Mouse (Mus musculus): ENCODE measurements at regions not wholly inside any gene's neighbourhood (a gene's known extent, or its start where the extent isn't known, plus 50 kb on each side); places are given as distances from the start of the nearest gene placed in this dataset.

DNA sequence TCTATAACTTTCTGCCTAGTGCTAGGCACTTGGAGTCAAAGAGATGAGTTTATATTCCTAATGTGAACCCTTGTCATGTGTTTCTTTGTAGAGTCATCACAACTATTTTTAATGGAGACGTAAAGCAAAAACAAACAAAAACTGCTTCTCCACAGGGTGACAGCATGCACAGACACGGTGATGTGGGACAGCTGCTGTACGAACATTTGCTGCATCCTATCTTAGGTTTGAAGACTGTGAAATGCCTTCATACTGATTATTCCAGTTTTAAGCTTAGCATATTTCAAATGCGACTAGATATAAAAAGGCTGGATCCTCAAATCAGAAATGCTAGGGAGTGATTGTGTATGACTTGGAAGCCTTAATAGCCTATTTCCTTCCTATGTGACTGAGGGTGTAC is 187.3 kb upstream of the Eci2 start:
- no peak for DNase-seq (ENCODE audit: low spot score)

DNA sequence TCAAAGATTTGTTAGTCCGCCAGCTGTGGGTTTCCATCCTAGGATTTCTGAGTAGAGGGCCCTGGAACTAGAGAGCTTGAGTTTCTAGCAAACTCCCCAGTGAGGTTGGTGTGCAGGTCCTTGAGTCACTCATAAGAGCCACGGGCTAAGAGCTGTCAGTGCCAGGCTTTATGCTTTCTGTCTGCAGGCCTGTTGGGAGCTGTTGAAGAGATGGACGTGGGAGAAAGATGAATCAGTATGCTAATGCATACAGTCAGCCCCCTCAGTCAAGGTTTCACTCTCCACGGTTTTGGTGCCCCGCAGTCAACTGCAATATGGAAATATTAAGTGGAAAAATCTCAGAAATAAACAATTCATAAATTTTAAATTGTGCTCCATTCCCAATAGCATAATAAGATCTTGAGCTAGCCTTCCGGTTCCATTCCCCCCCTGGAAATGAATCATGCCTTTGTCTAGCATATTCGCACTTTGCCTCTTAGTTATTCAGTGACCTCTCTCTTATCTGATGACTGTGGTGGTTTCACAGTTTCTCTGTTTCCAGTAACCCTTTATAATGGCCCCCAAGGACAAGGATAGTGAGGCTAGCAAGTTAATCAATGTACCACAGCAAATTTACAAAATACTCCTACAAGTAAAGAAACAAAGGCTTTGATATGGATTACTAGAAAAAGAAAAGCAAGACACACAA is 199.4 kb upstream of the Eci2 start:
- no peak for DNase-seq (ENCODE audit: low spot score)

DNA sequence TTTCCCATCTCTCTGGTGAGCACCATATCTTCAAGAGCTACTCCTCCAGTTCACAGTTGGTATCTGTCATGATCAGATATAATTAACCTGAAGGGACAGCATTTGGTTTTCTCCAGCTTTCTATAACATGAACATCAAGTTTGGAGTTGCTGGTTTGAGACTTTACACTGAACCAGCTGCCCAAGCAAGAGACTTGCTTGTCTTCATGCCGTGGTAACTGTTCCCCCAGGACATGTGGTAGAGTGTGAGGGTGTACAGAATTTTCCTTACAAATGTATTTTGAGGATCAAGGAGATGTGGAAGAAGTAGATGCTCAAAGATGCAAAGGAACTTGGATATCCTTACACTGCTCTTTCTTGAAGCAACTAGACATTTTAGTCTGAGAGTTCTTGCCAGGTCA is 200.0 kb upstream of the Eci2 start:
- DNase-seq (ENCODE audit: low spot score): no peak

DNA sequence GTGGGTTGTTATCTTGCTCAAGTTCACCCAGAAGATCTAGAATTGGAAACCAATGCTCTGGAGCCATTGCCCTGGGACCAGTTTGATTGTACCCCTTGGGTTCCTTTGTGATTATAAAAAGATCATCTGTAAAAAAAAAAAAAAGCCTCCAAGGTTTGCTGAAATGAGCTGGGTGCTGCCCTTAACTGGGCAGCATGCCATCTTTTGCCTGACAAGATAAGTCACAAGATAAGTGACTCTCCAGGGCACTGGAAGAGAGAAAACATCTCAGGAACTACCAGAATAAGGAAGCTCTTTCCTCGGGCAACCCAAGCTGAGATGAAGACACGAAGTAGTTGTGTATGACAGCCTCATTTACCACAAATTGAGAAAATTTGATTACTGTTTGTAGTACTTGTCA is 202.7 kb upstream of the Eci2 start:
- no peak for DNase-seq (ENCODE audit: low spot score)

DNA sequence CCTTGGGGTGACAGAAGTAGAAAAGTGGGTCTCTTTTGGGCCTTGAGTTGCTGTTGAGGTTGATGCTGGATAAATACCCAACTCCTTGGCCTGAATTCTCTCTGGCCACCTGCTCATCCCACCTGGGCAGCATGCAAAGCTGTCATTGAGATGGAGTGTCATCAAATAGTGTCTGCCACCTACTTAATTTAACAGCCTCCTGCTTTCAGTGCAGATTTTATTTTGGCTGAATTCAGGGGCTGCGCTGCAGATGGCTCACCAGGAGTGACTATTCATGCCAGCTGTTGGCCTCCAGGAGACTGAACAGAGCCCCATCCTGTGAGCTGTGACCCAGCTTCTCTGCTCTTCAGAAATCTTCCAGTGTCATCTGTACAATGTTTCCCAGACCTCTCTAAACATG is 206.7 kb upstream of the Eci2 start:
- no peak for DNase-seq (ENCODE audit: low spot score)

DNA sequence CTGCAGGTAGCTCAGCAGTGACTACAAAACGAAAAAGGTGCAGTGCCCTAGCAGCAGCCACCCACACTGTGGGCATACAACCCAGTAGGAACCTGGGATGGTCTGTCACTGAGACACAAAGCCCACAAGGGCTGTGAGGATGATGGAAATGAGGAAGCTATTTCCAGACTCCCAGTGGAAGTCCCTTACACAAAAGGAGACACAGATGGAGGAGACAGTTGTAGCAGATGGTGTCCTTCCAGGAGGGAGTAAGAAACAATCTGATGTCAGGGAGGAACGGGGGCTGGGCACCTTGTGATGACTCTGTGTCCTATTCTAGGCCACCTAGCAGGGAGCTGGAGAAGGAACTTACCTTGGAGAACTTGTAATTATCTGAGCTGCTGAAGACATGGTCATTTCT is 214.5 kb upstream of the Eci2 start:
- no peak for DNase-seq (ENCODE audit: low spot score)

DNA sequence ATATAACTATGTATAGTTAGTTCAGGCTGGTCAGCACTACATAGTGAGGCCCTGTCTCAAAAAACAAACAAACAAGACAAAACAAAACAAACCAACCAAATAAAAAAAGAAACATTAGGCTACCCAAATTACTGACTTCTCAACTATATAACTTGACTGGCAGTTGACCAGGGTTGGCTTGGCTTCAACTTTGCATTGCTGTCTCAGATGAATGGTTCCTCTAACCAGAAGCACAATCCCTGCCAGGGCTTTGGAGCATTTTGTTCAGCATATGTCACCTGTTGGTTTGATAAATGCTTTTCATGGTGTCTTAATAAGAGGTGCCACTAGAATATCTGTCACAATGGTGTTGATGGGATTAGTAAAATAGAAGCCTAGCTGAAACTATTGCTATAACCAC is 217.1 kb upstream of the Eci2 start:
- DNase-seq (ENCODE audit: low spot score): no peak

DNA sequence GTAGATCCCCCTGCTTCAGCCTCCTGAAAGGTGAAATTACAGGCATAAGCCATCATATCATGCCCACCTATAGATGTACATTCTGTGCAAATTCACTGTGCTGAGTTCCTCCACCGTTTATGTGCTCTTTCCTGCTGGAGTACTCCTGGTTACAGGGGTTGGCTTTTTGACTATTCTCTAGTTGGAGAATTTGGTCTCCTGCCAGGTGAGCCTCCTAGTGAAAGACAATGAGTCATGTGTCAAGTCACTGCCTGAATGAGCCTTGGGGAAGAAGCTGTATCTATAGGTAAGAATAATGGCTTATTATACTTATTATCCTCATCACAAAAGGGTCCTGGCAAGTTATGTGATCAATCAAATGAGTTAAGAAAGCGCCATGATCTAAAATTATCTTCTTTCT is 230.5 kb upstream of the Eci2 start:
- DNase-seq (ENCODE audit: low spot score): no peak

DNA sequence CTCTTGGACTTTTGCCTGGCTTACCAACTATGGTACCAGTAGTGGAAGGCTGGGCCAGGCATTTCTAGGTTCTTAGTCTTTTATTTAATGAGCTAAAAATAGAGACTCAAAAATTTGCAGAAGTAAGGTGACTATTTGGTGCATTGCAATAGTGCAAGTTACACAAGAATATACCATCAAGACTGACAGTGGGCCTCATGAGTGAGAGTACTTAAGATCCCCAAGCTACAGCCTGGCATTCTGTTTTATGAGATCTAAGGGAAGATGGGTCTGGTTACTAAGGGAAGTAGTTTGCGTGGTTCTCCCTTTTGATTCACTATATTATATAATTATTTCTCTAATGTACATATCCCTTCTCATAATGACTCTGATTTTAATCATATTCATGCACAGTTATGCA is 231.8 kb upstream of the Eci2 start:
- no peak for DNase-seq (ENCODE audit: low spot score)

DNA sequence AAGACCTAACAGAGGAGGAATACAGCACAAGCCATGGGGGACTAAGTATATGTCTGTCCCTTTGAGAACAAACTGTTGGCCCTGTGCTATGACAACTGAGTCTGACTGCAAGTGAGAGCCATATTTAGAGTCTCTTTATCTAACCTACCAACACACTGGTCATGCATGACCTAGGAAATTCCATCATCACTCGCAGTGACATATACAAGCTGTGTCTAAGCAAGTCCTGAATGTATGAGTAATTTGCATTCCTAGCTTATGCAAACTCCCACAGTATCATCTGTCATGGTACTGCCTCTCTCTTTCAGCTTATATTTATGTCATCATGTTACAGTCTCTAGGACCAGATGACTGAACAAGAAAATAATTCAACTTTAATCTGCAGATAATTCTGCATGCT is 257.1 kb upstream of the Eci2 start:
- no peak for DNase-seq (ENCODE audit: low spot score)

DNA sequence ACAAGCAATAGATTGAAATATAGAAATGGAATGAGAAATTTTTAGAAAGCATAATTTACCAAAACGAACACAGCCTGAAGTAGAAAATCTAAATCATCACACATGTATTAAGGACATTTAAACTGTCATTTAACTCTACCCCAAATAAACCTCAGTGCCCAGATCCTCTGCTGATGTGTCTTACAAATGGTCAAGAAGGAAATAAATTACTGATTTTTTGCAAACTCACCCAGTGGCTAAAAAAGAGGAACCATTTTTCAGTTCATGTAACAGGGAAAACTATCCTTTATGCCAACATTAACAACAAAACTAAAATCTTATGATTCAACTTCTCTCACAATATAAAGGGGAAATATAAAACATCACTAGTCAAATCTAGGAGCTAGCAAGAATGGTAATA is 275.2 kb upstream of the Eci2 start:
- DNase-seq (ENCODE audit: low spot score): no peak

DNA sequence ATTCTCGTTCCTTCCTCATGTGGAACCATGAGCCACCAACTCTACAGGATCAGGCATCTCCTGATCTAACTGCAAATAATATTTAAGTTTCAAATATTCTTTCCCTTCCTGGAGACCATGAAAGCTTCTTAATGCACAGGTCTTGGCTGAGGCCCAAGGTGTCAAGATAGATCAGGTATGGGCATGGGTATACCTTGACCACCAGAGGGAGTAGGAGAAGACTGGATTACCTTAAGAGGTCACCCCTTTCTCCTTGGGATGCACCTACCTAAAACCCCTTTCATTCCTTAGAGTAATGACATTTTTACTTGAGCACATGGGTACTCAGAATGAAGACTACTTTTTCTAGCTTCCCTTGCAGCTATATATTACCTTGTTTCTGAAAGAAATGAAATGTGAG is 289.9 kb upstream of the Eci2 start:
- DNase-seq (ENCODE audit: low spot score): no peak

DNA sequence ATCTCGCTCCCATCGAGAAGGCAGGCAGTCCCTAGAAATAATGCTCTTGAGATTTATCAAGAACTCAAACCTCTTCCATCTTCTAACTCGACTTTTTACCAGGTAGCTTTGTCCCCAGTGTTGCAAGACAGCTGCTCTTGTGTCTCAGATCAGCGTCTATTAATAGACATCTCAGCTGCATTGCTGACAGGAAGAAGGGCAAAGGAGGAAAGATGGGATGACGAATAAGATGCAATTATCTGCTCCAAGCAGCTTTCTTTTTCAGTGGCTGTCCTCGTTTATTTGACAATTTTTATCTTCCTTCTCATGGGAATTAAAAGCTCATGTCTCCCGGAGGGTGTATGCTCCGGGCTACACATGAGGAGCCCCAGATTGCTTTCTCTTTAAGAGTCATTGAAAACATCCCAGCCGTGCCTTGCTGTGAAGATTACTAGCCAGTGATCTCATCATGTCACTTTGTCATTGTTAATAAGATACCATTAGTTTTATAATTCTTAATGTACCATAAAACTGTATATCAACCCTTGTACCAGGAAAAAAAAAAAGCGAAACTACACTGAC is 299.9 kb upstream of the Eci2 start:
- DNase-seq (ENCODE audit: low spot score): no peak

DNA sequence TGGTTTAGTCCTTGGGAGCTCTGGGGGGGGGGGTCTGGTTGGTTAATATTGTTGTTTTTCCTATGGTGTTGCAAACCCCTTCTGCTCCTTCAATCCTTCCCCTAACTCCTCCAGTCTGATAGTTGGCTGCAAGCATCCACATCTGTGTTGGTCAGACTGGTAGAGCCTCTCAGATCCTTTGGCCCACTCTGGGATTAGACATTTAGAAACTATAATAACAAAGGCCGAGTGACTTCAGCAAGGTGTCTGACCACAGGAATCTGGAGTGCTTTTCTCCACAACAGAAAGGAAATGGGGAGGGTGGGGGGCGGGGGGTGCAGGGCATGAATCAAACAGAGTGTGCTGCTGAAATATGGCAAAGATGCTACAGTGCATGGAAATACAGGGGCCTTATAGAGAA is 301.4 kb upstream of the Eci2 start:
- no peak for DNase-seq (ENCODE audit: low spot score)

DNA sequence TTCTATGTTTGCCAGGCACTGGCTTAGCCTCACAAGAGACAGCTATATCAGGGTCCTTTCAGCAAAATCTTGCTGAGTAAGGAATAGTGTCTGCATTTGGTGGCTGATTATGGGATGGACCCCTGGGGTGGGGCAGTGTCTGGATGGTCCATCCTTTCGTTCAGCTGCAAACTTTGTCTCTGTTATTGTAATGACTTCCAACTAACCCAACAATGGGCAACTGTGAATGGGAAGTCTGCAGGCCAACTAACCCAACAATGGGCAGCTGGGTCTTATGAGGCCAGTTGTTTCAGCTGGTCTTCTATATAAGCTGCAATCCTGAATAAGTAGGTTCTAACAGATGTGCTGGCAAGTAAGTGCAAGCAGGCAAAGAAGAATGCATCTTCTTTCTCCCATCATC is 304.0 kb upstream of the Eci2 start:
- DNase-seq (ENCODE audit: low spot score): no peak

DNA sequence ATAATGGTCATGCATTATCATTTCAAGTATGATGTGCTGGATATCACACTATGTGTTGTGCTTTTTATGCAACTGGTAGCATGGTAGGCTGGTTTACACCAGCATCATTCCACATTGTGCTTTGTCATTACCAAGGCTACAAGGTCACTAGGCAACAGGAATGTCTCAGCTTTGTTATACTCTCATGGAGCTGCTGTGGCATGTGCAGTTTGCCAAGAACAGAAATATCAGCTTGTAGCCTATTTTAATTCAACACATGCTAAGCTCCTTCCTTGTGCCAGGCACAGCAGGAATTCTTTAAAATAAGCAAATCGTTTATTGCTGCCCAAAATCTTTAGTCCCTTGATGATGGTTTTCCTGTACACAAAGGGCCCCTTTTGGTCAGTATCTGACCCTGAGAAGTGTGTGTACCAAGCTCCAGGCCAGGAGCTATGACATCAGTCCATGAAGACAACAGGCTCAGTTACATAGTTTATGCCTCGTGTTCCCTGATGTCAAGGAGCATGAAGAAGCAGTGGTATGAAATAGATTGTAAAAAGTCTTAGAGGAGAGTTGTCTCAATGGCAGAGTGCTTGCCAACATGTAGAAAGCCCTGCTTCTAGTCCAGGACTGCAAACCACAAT is 314.0 kb upstream of the Cdyl start:
- DNase-seq (ENCODE audit: low spot score): no peak

DNA sequence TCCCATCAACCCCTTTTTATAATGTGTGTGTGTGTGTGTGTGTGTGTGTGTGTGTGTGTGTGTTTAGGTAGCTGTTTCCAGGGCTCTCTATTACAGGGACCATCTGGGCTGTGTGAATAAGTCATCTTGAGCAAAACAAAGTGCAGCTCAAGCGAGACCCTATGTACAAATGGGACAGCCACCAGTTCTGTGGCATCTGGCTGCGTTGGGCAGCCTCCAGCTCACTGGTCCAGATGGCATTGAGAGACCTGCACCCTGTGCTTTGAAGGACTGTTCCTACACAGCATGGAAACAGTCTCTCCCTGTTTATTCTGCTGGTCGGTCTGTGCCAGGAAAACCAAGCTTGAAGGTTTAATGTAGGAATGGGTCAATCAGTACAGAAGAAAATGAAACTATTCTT is 311.4 kb upstream of the Cdyl start:
- DNase-seq (ENCODE audit: low spot score): no peak

DNA sequence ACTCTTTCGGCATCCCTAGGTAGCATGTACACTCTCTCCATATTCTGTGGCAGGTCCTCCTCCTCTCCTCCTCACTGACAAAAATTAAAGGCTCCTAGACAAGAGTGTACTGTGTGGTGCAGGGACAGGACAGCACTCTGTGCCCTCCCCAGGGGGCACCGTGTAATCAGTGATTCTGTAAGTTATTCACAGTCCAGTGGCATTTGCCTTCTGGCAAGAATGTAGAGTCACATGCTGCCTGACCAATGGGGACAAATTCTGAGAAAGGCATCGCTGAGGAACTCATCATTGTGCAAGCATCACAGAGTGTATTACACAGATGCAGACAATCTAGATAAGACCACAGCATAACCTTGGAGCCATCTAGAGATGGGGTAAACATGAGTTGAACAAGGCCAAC is 300.3 kb upstream of the Cdyl start:
- DNase-seq (ENCODE audit: low spot score): no peak

DNA sequence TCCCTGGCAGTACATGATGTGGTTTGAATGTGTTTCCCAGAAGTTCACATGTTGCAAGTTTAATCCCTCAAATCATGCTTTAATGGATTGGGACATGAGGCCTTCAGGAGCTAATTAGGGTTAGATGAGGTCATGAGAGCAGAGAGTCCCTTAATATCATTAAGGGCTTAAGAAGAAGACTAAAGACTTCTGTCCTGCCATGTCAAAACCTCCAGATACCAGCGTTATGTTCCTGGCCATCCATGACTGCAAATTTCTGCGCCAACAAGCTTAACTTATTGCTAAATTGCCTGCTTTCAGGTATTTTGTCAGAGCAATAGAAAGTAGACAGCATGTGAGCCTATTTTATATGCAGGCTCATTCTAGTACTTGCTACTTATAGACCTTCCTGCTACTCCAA is 282.1 kb upstream of the Cdyl start:
- no peak for DNase-seq (ENCODE audit: low spot score)

DNA sequence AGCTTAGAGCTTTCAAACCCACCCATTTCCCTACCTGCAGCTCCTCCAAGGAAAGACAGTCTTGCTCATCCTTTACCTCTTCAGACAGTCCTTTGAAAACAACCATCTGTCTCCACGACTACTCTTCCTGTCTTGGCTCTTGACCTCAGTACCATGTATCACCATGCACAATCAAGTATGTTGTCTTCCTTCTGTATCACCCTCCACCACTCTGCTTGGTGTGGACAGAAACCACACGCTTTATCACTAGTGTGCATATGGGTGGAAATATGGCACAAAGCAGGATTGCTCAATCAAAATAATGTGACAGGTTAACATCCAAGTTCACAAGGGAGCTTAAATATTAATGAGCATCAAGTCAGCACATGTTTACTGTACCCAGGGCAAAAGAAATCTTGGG is 280.1 kb upstream of the Cdyl start:
- DNase-seq (ENCODE audit: low spot score): no peak

DNA sequence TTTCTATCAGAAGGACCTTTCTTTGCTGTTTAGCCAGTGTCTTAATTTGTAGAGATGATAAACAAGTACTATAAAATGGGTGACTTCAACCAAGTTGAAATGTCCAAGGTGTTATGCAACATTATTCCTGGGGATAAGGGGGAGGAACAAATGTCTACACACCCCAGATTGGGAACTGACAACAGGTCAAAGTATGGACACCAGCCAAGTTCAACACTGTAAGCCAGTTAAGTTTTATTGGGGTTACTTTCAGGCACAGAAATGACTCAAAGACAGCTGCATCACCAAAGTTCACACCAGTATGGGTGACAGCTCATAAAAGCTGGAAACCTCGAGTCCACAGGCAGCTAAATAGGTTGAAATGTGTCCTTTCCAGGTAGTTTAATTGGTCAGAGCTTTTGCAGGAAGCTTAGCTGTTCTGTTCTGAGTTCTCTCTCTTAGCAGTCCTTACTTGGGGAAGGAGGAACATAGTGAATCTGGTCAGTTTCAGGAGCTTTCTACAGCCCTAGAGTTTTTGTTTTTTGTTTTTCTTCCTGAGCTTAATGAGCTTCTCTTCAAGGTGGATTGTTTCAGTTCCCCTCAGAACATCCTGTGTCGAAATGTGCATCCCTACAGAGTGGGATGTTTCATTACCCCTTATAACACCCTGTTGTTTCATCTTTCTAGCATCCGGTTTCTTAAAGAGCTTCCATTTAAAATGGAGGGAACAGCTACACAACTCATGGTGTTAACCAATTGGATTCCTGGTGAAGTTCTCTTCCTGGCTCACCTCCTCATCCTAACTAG is 279.2 kb upstream of the Cdyl start:
- DNase-seq (ENCODE audit: low spot score): no peak

DNA sequence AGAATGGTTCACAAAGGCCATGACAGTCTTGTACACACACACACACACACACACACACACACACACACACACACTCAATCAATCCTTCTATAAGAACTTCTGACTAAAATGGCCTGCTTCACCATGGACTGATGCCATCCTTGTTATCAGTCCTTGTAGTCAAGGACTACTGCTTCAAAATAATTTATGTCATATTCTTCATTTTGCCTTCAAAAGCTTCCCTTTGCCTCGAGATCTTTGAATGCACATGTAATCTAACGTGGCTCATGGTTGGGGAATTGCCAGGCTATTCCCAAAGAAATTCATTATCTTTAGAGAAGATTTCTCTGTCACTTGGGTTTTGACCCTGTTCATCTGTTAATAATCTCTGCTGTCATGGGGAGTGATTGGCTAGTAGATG is 278.0 kb upstream of the Cdyl start:
- DNase-seq (ENCODE audit: low spot score): no peak

DNA sequence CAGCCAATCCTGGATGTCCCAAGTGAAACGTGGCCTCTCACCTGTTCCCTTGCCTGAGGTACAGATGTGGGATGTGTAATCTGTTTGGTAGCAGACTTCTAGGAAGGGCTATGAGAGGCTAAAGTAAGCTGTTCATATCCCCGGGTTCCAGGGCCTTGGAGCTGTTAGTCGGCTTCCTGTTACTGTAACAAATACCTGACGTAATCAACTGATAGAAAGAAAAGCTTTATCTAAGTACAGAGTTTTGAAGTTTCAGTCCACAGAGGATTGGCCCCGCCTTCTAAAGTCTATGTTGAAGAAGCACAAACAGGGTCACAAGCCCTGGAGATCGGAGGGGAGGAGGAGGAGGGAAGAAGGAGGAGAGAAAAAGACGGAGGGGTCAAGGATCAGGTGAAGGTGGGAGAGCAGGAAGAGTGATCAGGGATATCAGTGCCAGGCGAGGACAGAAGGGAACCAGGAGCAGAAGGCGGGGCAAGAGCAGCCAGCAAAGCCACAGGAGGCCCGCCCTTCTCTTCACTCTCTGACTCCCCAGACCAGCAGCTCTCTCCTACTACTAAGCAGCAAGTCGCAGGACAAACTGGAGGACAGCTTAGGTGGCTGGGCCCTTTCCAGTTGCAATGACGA is 276.5 kb upstream of the Cdyl start:
- DNase-seq (ENCODE audit: low spot score): no peak
